Mouse (Mus musculus) neural tube, embryonic 13.5 days (tissue): ENCODE results near the gene Fastk. TPM values are rescaled to one million over a fixed set of nuclear protein-coding genes. Genes with fewer than 3 reads are reported as not detected.

Experiments used
- ATAC-seq: fragments of 200-750 bp; cut with Nextera tagmentation; 2 replicates; pipeline ENCODE4 v1.8.0; 2017; ENCODE audit warnings: low read depth, mild to moderate bottlenecking, moderate TSS enrichment, moderate library complexity
- H3K27ac ChIP-seq: fragments of 300-500 bp; sonication (generic); replicated peaks from 2 replicates; pipeline ENCODE4 v1.5.1; 2015; ENCODE audit warnings: moderate library complexity, mild to moderate bottlenecking, inconsistent platforms
- H3K27me3 ChIP-seq: fragments of 300-500 bp; sonication (generic); 2 replicates; pipeline ENCODE4 v1.6.1; 2015; ENCODE audit warnings: mild to moderate bottlenecking, inconsistent platforms
- H3K36me3 ChIP-seq: fragments of 300-500 bp; sonication (generic); 2 replicates; pipeline ENCODE4 v1.6.1; 2015; ENCODE audit warnings: mild to moderate bottlenecking, inconsistent platforms
- H3K4me1 ChIP-seq: fragments of 300-500 bp; sonication (generic); replicated peaks from 2 replicates; pipeline ENCODE4 v1.6.1; 2015; ENCODE audit warnings: inconsistent platforms
- H3K4me2 ChIP-seq: fragments of 300-500 bp; sonication (generic); 2 replicates; pipeline ENCODE4 v1.6.1; 2015; ENCODE audit warnings: inconsistent platforms, mild to moderate bottlenecking, moderate library complexity
- H3K4me3 ChIP-seq: fragments of 300-500 bp; sonication (generic); 2 replicates; pipeline ENCODE4 v1.5.1; 2015; ENCODE audit warnings: mild to moderate bottlenecking, inconsistent platforms
- H3K9ac ChIP-seq: fragments of 300-500 bp; sonication (generic); 2 replicates; pipeline ENCODE4 v1.6.1; 2015; ENCODE audit warnings: moderate library complexity, mild to moderate bottlenecking, inconsistent platforms
- H3K9me3 ChIP-seq: fragments of 300-500 bp; sonication (generic); 2 replicates; pipeline ENCODE4 v1.6.1; 2016; ENCODE audit warnings: inconsistent platforms
- WGBS: fragments of 180-500 bp; shearing (Covaris S2); methylation state at CpG from one replicate; pipeline ENCODE4 v1.1.7; 2015; 5-methylcytosine and 5-hydroxymethylcytosine counted together
- polyA plus RNA-seq: library from polyadenylated mRNA; unstranded; fragments of >200 nt; fragmentation: Nextera tagmentation; extraction: Ambion mirVana; gene quantifications from 2 replicates; pipeline ENCODE4 v1.2.1, GENCODE M21; 2015

Gene Fastk
- polyA plus RNA-seq, 1 experiment from 2014 or later = 102 TPM

- Histone ChIP-seq H3K4me1 (peaks cover 60% of the 10 kb centered on the region), H3K27ac (no peak overlapping the region), H3K36me3 (peaks cover 22% of the 10 kb centered on the region), H3K4me3 (peak overlapping the region; percentile 64; the same call in 1 of the 2 replicates), H3K4me2 (peak overlapping the region; percentile 85), H3K27me3 (peaks cover 15% of the 10 kb centered on the region; the same call in 1 of the 2 replicates), H3K9ac (peak overlapping the region; percentile 82; the same call in 1 of the 2 replicates), H3K9me3 (no peaks in the 10 kb centered on the region)
- WGBS = 10% methylated on average over 9 of the region's 9 CpGs
- ATAC-seq = no peak
Observed at GRCm38 (mm10) chr5:24426556-24427284, 18.4 kb downstream of the Fastk start.

- H3K27me3 ChIP-seq = peaks cover 15% of the 10 kb centered on the region; the same call in 1 of the 2 replicates
- peak overlapping the region; percentile 85 for H3K4me2 ChIP-seq
- peaks cover 64% of the 10 kb centered on the region for H3K4me1 ChIP-seq
- peak overlapping the region; percentile 82 for H3K9ac ChIP-seq
- H3K36me3 ChIP-seq = peaks cover 19% of the 10 kb centered on the region
- H3K27ac ChIP-seq = no peak overlapping the region
- 2% methylated on average over 10 of the region's 10 CpGs for WGBS
- ATAC-seq = no peak
- H3K4me3 ChIP-seq = peak overlapping the region; percentile 64
- H3K9me3 ChIP-seq = no peaks in the 10 kb centered on the region
Observed at GRCm38 (mm10) chr5:24426037-24426432, 19.1 kb downstream of the Fastk start.

- Histone ChIP-seq H3K27ac (no peak overlapping the region), H3K4me2 (peak overlapping the region; percentile 85), H3K9me3 (no peaks in the 10 kb centered on the region), H3K4me3 (peak overlapping the region; percentile 64), H3K4me1 (peaks cover 64% of the 10 kb centered on the region), H3K27me3 (peaks cover 15% of the 10 kb centered on the region; the same call in 1 of the 2 replicates), H3K36me3 (peaks cover 19% of the 10 kb centered on the region), H3K9ac (peak overlapping the region; percentile 82)
- under 1% methylated on average over 26 of the region's 30 CpGs for WGBS
- no peak for ATAC-seq
Observed at GRCm38 (mm10) chr5:24425421-24426036, 19.6 kb downstream of the Fastk start.

GRCm38 (mm10) chr5:24424861-24425411 is 20.2 kb downstream of the Fastk start:
- Histone ChIP-seq H3K4me1 (peaks cover 64% of the 10 kb centered on the region), H3K9me3 (no peaks in the 10 kb centered on the region), H3K4me3 (peak overlapping the region; percentile 64), H3K27ac (peak overlapping the region; percentile 92), H3K9ac (peak overlapping the region; percentile 82), H3K27me3 (peaks cover 15% of the 10 kb centered on the region; the same call in 1 of the 2 replicates), H3K36me3 (peaks cover 19% of the 10 kb centered on the region), H3K4me2 (peak overlapping the region; percentile 85)
- no peak for ATAC-seq
- WGBS = under 1% methylated on average over 50 of the region's 60 CpGs

- WGBS = 14% methylated on average over 21 of the region's 21 CpGs
- peak overlapping the region; percentile 64 for H3K4me3 ChIP-seq
- peak overlapping the region; percentile 82 for H3K9ac ChIP-seq
- peak overlapping the region; percentile 85 for H3K4me2 ChIP-seq
- H3K36me3 ChIP-seq = peaks cover 22% of the 10 kb centered on the region
- H3K27ac ChIP-seq = peak overlapping the region; percentile 92
- 0 out of 2 replicates have a peak, but pooled peaks have one; percentile 1 for ATAC-seq
- H3K27me3 ChIP-seq = peaks cover 15% of the 10 kb centered on the region; the same call in 1 of the 2 replicates
- peaks cover 64% of the 10 kb centered on the region for H3K4me1 ChIP-seq
- H3K9me3 ChIP-seq = no peaks in the 10 kb centered on the region
Observed at GRCm38 (mm10) chr5:24424004-24424781, 20.9 kb downstream of the Fastk start.

GRCm38 (mm10) chr5:24423129-24424003 is 21.7 kb downstream of the Fastk start, which contains the start of the genes Cdk5 and Slc4a2:
Cdk5 (minus strand) TSS chr5:24423530.
Slc4a2 (plus strand) TSS chr5:24423837.
- H3K9me3 ChIP-seq = no peaks in the 10 kb centered on the region
- peak within 1 kb of the TSS; percentile 64 for H3K4me3 ChIP-seq
- peak within 1 kb of the TSS; percentile 92 for H3K27ac ChIP-seq
- peaks cover 15% of the 10 kb centered on the region; the same call in 1 of the 2 replicates for H3K27me3 ChIP-seq
- peaks cover 60% of the 10 kb centered on the region for H3K4me1 ChIP-seq
- WGBS = under 1% methylated on average over 46 of the region's 46 CpGs
- H3K36me3 ChIP-seq = peaks cover 30% of the 10 kb centered on the region
- peak; percentile 95 for ATAC-seq
- H3K4me2 ChIP-seq = peak within 1 kb of the TSS; percentile 85
- H3K9ac ChIP-seq = peak within 1 kb of the TSS; percentile 89

- Histone ChIP-seq H3K36me3 (peaks cover 37% of the 10 kb centered on the region), H3K27me3 (no peaks in the 10 kb centered on the region), H3K4me1 (peaks cover 42% of the 10 kb centered on the region), H3K4me3 (no peak overlapping the region), H3K9me3 (no peaks in the 10 kb centered on the region), H3K27ac (no peak overlapping the region), H3K9ac (no peak overlapping the region), H3K4me2 (no peak overlapping the region)
- WGBS = 89% methylated on average over 9 of the region's 9 CpGs
- no peak for ATAC-seq
Observed at GRCm38 (mm10) chr5:24420381-24420780, 24.7 kb downstream of the Fastk start.

GRCm38 (mm10) chr5:24417587-24417986 is 27.5 kb downstream of the Fastk start:
- 91% methylated on average over 10 of the region's 10 CpGs for WGBS
- H3K9me3 ChIP-seq = no peaks in the 10 kb centered on the region
- no peaks in the 10 kb centered on the region for H3K27me3 ChIP-seq
- H3K36me3 ChIP-seq = peaks cover 37% of the 10 kb centered on the region
- no peak for ATAC-seq
- H3K4me1 ChIP-seq = peaks cover 32% of the 10 kb centered on the region
- no peak overlapping the region for H3K9ac ChIP-seq
- no peak overlapping the region for H3K27ac ChIP-seq
- H3K4me3 ChIP-seq = no peak overlapping the region
- H3K4me2 ChIP-seq = no peak overlapping the region

- no peak overlapping the region for H3K4me3 ChIP-seq
- 4% methylated on average over 21 of the region's 21 CpGs for WGBS
- peaks cover 36% of the 10 kb centered on the region for H3K36me3 ChIP-seq
- peak overlapping the region; percentile 26 for H3K4me2 ChIP-seq
- peaks cover 21% of the 10 kb centered on the region for H3K4me1 ChIP-seq
- no peak overlapping the region for H3K27ac ChIP-seq
- H3K9me3 ChIP-seq = no peaks in the 10 kb centered on the region
- H3K27me3 ChIP-seq = no peaks in the 10 kb centered on the region
- H3K9ac ChIP-seq = 0 out of 2 replicates have a peak overlapping the region, but pooled peaks have one; percentile 34
- ATAC-seq = peak; percentile 74
Observed at GRCm38 (mm10) chr5:24416222-24416736, 28.8 kb downstream of the Fastk start.

GRCm38 (mm10) chr5:24413938-24414337 is 31.1 kb downstream of the Fastk start:
- Histone ChIP-seq H3K9me3 (no peaks in the 10 kb centered on the region), H3K36me3 (peaks cover 16% of the 10 kb centered on the region), H3K27me3 (no peaks in the 10 kb centered on the region), H3K4me2 (no peak overlapping the region), H3K4me3 (no peak overlapping the region), H3K27ac (no peak overlapping the region), H3K4me1 (peaks cover 21% of the 10 kb centered on the region), H3K9ac (no peak overlapping the region)
- ATAC-seq = no peak
- 83% methylated on average over 13 of the region's 13 CpGs for WGBS
